Mouse (Mus musculus) G1E (cell line): ENCODE measurements around the gene Slc44a3.

ENCODE experiments used
- CTCF ChIP-seq: IDR thresholded peaks from 2 replicates; pipeline ENCODE4 v1.5.1; 2012; ENCODE audit warnings: low read depth, low read length, inconsistent platforms, mixed read lengths
- GATA1 ChIP-seq: IDR thresholded peaks from 2 replicates; pipeline ENCODE4 v1.6.1; 2012; ENCODE audit warnings: borderline replicate concordance, low read length, inconsistent platforms, mixed read lengths
- POLR2AphosphoS5 ChIP-seq: IDR thresholded peaks from 2 replicates; pipeline ENCODE4 v1.6.1; 2012; ENCODE audit warnings: low read depth, low read length, inconsistent platforms; ENCODE audit not compliant: insufficient replicate concordance
- TAL1 ChIP-seq: conservative IDR thresholded peaks from 2 replicates; pipeline ENCODE4 v1.6.1; 2012; ENCODE audit warnings: low read depth, low read length, inconsistent platforms, mixed read lengths

DNA sequence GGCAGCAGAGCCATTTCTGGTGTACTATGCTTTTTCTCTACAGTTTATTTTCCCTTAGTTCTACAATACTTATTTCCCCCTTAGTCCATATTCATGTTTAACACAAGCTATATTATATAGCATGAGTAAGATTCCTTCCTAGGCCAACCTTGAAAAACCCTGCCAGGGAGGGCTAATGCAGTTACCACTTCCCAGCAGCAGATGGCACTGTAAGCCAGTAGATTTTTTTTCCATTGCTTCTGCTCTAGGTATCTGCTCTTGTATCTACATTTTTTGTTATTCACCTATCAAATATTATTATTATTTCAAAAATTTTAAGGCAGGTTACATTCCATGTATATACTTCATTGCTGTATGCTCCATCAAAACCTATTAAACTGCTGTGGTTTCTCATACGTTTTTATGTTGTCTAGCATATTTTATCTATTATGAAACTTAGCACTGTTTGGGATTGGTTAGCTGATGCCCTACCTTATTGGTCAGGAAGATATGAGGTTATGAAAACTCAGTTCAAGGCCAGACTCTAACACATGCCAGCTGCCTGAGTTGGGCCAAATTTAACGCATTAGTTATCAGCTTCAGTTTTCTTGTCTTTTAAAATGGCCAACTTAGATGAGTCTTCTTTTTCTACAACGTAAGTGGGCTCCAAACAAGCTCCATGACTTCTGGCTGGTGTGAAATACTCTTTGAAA is 3.8 kb upstream of the Slc44a3 start:
- TF ChIP-seq TAL1 (no peak), GATA1 (no peak), CTCF (peak; percentile 84), POLR2AphosphoS5 (no peak)
